Mouse (Mus musculus): ENCODE measurements around the gene Dynlrb1. TPM values are rescaled to one million over a fixed set of nuclear protein-coding genes. Genes with fewer than 3 reads are reported as not detected.

Dynlrb1 gene
- 414 and 459 TPM in 2 replicates for polyA plus RNA-seq (2016; fragmentation: Nextera tagmentation; extraction: Ambion mirVana)

GRCm38 (mm10) chr2:155236362-155236992, at the start of gene Dynlrb1:
Gene Dynlrb1 (plus strand): TSS chr2:155236533.
- peak within 1 kb of the TSS; percentile 92 for H3K4me2 ChIP-seq
- H3K4me3 ChIP-seq (replicated peaks): peak within 1 kb of the TSS; percentile 91
- peak within 1 kb of the TSS; percentile 89 for H3K9ac ChIP-seq (replicated peaks)
- H3K36me3 ChIP-seq: peaks cover 10% of the 10 kb centered on the region; the same call in 1 of the 2 replicates
- H3K27me3 ChIP-seq: no peaks in the 10 kb centered on the region
- peak; percentile 99 for ATAC-seq (ENCODE audit: insufficient number of reproducible peaks, insufficient read depth, low FRiP score, low TSS enrichment, low read depth)
- H3K27ac ChIP-seq: peak within 1 kb of the TSS; percentile 88
- peaks cover 17% of the 10 kb centered on the region for H3K4me1 ChIP-seq (replicated peaks)
- WGBS: under 1% methylated on average over 50 of the region's 50 CpGs
- no peaks in the 10 kb centered on the region for H3K9me3 ChIP-seq

DNA sequence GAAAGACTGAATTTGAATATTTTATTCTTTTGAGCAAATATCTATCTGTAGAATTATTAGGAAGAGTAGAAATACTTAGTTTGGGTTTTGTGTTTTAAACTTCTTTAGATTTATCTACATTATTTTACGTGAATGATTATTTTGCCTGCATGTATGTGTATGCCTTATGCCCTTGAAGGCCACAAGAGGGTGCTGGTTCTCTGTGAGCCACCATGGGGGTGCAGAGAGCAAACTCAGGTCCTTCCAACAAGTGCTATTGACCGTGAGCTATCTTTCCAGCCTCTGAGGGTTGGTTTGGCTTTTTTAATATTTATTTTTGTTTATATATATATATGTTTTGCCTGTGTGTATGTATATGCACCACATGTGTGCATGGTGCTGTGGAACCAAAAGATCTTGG, 28.9 kb upstream of the Dynlrb1 start:
- 83% methylated on average over 2 of the region's 2 CpGs for WGBS
- ATAC-seq (ENCODE audit: insufficient number of reproducible peaks, insufficient read depth, low FRiP score, low TSS enrichment, low read depth): no peak
- H3K27ac ChIP-seq: no peak overlapping the region

GRCm38 (mm10) chr2:155223145-155223544, 13.2 kb upstream of the Dynlrb1 start:
- no peak overlapping the region for H3K4me3 ChIP-seq (replicated peaks)
- H3K27ac ChIP-seq: no peak overlapping the region
- H3K4me1 ChIP-seq (replicated peaks): no peaks in the 10 kb centered on the region
- no peak overlapping the region for H3K4me2 ChIP-seq
- 88% methylated on average over 2 of the region's 2 CpGs for WGBS
- H3K9ac ChIP-seq (replicated peaks): no peak overlapping the region
- peaks cover 93% of the 10 kb centered on the region for H3K36me3 ChIP-seq
- no peak for ATAC-seq (ENCODE audit: insufficient number of reproducible peaks, insufficient read depth, low FRiP score, low TSS enrichment, low read depth)
- no peaks in the 10 kb centered on the region for H3K9me3 ChIP-seq
- no peaks in the 10 kb centered on the region for H3K27me3 ChIP-seq

More for the DNA sequence above, 28.9 kb upstream of the Dynlrb1 start:
- H3K4me3 ChIP-seq (replicated peaks): no peak overlapping the region
- peaks cover 86% of the 10 kb centered on the region for H3K36me3 ChIP-seq
- H3K9ac ChIP-seq (replicated peaks): no peak overlapping the region
- H3K4me1 ChIP-seq (replicated peaks): no peaks in the 10 kb centered on the region
- H3K4me2 ChIP-seq: no peak overlapping the region
- H3K27me3 ChIP-seq: no peaks in the 10 kb centered on the region
- no peaks in the 10 kb centered on the region for H3K9me3 ChIP-seq

- Histone ChIP-seq H3K4me2 (no peak overlapping the region), H3K9me3 (no peaks in the 10 kb centered on the region), H3K27ac (no peak overlapping the region), H3K36me3 (peaks cover 90% of the 10 kb centered on the region), H3K9ac (replicated peaks) (no peak overlapping the region), H3K4me1 (replicated peaks) (no peaks in the 10 kb centered on the region), H3K27me3 (no peaks in the 10 kb centered on the region), H3K4me3 (replicated peaks) (no peak overlapping the region)
- 94% methylated on average over 7 of the region's 7 CpGs for WGBS
- no peak for ATAC-seq (ENCODE audit: insufficient number of reproducible peaks, insufficient read depth, low FRiP score, low TSS enrichment, low read depth)
These were observed 11.6 kb upstream of the Dynlrb1 start for GRCm38 (mm10) chr2:155224721-155225120.

DNA sequence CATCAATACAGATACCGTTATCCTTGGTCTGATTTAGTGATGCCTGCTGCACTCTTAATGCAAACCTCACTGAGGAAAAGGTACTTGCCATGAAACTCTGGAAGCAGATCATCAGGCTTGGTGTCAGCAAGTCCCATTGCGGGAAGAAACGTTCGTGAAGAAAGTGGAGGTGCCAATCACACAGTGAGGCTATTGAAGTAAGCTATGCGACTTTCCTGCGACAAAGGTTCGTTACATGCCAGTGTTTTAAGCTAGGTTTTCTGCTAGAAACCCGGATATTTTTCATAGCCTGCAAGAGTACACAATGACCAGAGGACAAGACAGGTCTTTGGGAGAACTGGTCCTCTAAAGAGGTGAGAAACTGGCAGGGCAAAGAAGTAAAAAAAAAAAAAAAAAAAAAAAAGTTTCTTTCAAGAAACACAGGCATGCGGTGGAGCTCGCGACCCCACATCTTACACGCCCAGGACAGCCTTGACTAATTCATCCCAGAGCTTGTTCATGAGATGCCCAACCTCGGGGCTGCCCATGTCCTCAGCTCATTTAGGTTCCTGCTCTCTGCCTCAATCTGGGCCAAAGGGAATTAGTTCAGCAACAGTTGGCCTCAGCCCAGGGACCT, 479 bp upstream of the Dynlrb1 start:
- 5% methylated on average over 13 of the region's 13 CpGs for WGBS
- H3K9me3 ChIP-seq: no peaks in the 10 kb centered on the region

DNA sequence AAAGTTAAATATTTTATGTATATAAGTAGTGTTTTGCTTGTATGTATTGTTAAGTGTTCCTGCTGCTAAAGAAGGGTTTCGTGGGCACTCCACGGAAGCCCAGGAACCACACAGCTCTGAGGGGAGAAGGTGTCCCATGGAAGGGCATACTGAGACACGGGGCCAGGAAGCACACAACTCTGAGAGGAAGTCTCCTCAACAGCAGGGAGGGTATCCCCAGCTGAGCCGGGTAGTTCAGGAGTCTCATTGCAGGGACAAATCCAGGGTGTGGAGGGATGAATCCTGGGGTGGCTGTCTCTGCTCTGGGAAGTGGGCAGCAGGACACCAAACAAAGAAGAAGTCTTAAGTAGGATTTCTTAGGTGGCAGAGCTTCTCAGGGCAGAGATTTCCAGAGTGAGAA, 943 bp downstream of the Dynlrb1 start:
- Histone ChIP-seq H3K4me2 (peak overlapping the region; percentile 92), H3K27ac (no peak overlapping the region), H3K4me3 (replicated peaks) (peak overlapping the region; percentile 91), H3K36me3 (peaks cover 13% of the 10 kb centered on the region; the same call in 1 of the 2 replicates), H3K9me3 (no peaks in the 10 kb centered on the region), H3K9ac (replicated peaks) (peak overlapping the region; percentile 89), H3K27me3 (no peaks in the 10 kb centered on the region), H3K4me1 (replicated peaks) (peaks cover 17% of the 10 kb centered on the region)
- no peak for ATAC-seq (ENCODE audit: insufficient number of reproducible peaks, insufficient read depth, low FRiP score, low TSS enrichment, low read depth)
- 21% methylated on average over 4 of the region's 4 CpGs for WGBS

More for the DNA sequence above, 479 bp upstream of the Dynlrb1 start:
- peaks cover 17% of the 10 kb centered on the region for H3K4me1 ChIP-seq (replicated peaks)
- peak overlapping the region; percentile 91 for H3K4me3 ChIP-seq (replicated peaks)
- H3K4me2 ChIP-seq: peak overlapping the region; percentile 92
- H3K36me3 ChIP-seq: peaks cover 4% of the 10 kb centered on the region; the same call in 1 of the 2 replicates
- peak; percentile 89 for ATAC-seq (ENCODE audit: insufficient number of reproducible peaks, insufficient read depth, low FRiP score, low TSS enrichment, low read depth)
- H3K9ac ChIP-seq (replicated peaks): peak overlapping the region; percentile 89
- no peaks in the 10 kb centered on the region for H3K27me3 ChIP-seq
- peak overlapping the region; percentile 88 for H3K27ac ChIP-seq

DNA sequence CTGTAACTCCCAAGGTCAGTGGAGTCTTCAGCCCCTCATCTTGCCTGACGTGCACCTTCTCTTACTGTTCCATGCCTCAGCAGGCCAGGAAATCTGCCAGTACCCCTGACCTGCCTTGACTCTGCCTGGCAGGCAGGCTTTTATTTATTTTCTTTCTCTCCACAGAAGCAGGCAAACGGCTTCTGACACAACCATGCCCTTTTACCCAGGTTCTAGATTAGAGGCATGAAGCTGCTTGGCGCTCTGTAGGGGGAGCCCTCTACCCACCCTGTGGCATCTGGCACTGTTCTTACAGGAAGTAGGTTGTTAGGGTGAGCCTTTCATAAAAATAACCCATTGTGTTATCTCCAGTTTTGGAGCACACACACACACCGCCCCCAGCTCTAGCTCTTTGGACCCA, 4.6 kb downstream of the Dynlrb1 start:
- H3K27me3 ChIP-seq: no peaks in the 10 kb centered on the region
- ATAC-seq (ENCODE audit: insufficient number of reproducible peaks, insufficient read depth, low FRiP score, low TSS enrichment, low read depth): no peak
- H3K36me3 ChIP-seq: peaks cover 49% of the 10 kb centered on the region
- H3K4me2 ChIP-seq: no peak overlapping the region
- no peak overlapping the region for H3K27ac ChIP-seq
- WGBS: 79% methylated on average over 4 of the region's 4 CpGs
- H3K4me1 ChIP-seq (replicated peaks): peaks cover 14% of the 10 kb centered on the region
- H3K9ac ChIP-seq (replicated peaks): no peak overlapping the region
- no peak overlapping the region for H3K4me3 ChIP-seq (replicated peaks)
- H3K9me3 ChIP-seq: no peaks in the 10 kb centered on the region

- ATAC-seq (ENCODE audit: insufficient number of reproducible peaks, insufficient read depth, low FRiP score, low TSS enrichment, low read depth): no peak
- no peaks in the 10 kb centered on the region for H3K9me3 ChIP-seq
- 91% methylated on average over 7 of the region's 7 CpGs for WGBS
- H3K27ac ChIP-seq: no peak overlapping the region
- H3K4me2 ChIP-seq: no peak overlapping the region
- H3K9ac ChIP-seq (replicated peaks): no peak overlapping the region
- no peak overlapping the region for H3K4me3 ChIP-seq (replicated peaks)
- peaks cover 62% of the 10 kb centered on the region for H3K36me3 ChIP-seq
- peaks cover 11% of the 10 kb centered on the region for H3K4me1 ChIP-seq (replicated peaks)
- H3K27me3 ChIP-seq: no peaks in the 10 kb centered on the region
These were observed 6.0 kb downstream of the Dynlrb1 start for GRCm38 (mm10) chr2:155242296-155242855.

DNA sequence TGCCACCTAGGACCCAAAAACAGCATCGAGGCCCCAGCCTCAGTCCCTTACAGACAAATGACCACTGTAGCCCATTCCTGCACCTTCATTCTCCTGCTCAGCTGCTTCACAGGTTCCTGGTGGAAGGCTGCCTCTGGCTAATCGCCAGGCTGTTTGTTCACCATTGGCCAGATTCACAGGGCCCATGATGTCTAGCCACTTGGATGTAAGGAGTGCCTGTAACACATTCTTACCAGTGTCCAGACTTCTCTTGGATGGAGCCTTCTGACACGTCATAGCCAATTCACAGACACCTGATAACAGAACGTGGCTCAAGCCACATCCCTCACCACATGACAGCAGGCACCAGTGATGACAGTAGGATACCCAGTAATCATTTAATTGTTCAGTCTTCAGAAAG, 9.9 kb downstream of the Dynlrb1 start:
- no peak overlapping the region for H3K4me3 ChIP-seq (replicated peaks)
- peaks cover 94% of the 10 kb centered on the region for H3K36me3 ChIP-seq
- no peak overlapping the region for H3K4me2 ChIP-seq
- H3K9ac ChIP-seq (replicated peaks): no peak overlapping the region
- WGBS: 96% methylated on average over 4 of the region's 4 CpGs
- no peaks in the 10 kb centered on the region for H3K4me1 ChIP-seq (replicated peaks)
- no peak for ATAC-seq (ENCODE audit: insufficient number of reproducible peaks, insufficient read depth, low FRiP score, low TSS enrichment, low read depth)
- no peak overlapping the region for H3K27ac ChIP-seq
- no peaks in the 10 kb centered on the region for H3K27me3 ChIP-seq
- no peaks in the 10 kb centered on the region for H3K9me3 ChIP-seq

- H3K4me3 ChIP-seq (replicated peaks): no peak overlapping the region
- H3K27ac ChIP-seq: no peak overlapping the region
- 95% methylated on average over 1 of the region's 1 CpGs for WGBS
- no peak overlapping the region for H3K4me2 ChIP-seq
- peaks cover 87% of the 10 kb centered on the region for H3K36me3 ChIP-seq
- ATAC-seq (ENCODE audit: insufficient number of reproducible peaks, insufficient read depth, low FRiP score, low TSS enrichment, low read depth): no peak
- no peaks in the 10 kb centered on the region for H3K9me3 ChIP-seq
- H3K9ac ChIP-seq (replicated peaks): no peak overlapping the region
- no peaks in the 10 kb centered on the region for H3K4me1 ChIP-seq (replicated peaks)
- H3K27me3 ChIP-seq: no peaks in the 10 kb centered on the region
These were observed 11.9 kb downstream of the Dynlrb1 start for GRCm38 (mm10) chr2:155248206-155248605.

- Histone ChIP-seq H3K9me3 (no peaks in the 10 kb centered on the region), H3K27me3 (no peaks in the 10 kb centered on the region), H3K9ac (replicated peaks) (no peak overlapping the region), H3K36me3 (peaks cover 81% of the 10 kb centered on the region), H3K4me2 (no peak overlapping the region), H3K27ac (no peak overlapping the region), H3K4me1 (replicated peaks) (no peaks in the 10 kb centered on the region), H3K4me3 (replicated peaks) (no peak overlapping the region)
- 72% methylated on average over 2 of the region's 2 CpGs for WGBS
- no peak for ATAC-seq (ENCODE audit: insufficient number of reproducible peaks, insufficient read depth, low FRiP score, low TSS enrichment, low read depth)
These were observed 12.4 kb downstream of the Dynlrb1 start for GRCm38 (mm10) chr2:155248718-155249117.

All from limb, embryonic 12.5 days (tissue).